Mouse (Mus musculus): ENCODE results near the gene Ppil4.

Ppil4 gene

DNA sequence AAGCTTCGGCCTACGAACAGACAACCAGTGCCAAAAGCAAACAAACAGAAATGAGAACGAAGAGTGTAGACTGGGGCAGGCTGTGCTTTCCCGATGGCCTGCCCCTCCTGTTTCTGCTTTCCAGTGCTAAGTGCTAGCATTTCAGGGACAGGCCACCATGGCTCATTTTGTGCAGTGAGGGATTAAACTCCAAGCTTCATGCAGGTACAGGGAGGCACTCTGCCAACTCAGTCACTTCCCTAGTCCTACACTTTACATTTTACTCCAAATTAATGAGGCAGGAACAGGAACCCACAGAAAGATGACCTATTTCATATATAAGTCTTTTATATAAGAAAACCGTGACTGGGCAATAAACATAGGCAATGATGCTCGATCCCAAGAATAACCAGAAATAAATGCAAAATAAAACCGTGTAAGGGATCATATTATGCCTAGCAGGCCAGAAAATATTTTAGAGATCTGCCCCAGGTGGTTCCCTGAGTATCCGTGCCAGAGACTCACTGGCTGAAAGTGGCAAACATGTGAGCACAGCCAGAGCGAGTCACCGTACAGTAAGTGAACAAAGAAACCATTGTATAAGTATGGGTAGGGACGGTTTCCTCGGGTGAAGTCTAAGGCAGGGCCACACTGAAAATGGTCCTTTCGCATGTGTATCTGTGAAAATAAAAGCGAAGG lies 68.7 kb downstream of the Ppil4 start:
- no peak for DNase-seq (ENCODE audit: low spot score)

DNA sequence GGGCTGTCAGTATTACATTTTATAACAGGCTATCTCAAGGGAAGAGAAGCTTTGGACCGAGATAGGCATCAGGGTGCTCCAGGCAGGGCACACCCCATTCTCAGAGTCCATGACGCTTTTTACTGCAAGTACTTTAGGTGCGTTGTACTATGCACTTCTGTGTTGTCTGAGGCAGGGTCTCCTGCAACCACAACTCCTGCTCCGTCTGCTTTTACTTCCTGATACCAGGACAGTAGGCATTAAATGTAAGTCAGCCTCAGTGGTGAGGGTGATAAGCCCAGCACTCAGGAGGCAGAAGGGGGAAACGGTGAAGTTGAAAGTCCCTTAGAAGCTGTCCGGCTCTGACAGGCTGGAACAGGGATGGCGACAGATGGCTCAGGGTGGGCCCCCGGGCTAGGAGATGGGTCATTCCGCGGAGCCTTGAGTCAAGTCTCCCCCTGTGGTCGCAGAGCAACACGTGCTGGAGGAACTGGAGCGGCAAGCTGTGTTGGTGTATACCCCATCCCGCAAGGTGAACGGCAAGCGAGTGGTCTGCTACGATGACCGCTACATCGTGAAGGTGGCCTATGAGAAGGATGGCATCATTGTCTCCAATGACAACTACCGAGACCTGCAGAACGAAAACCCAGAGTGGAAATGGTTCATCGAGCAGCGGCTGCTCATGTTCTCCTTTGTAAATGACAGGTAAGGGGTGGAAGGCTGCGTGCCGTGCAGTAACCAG lies 69.4 kb downstream of the Ppil4 start:
- no peak for DNase-seq (ENCODE audit: low spot score)

DNA sequence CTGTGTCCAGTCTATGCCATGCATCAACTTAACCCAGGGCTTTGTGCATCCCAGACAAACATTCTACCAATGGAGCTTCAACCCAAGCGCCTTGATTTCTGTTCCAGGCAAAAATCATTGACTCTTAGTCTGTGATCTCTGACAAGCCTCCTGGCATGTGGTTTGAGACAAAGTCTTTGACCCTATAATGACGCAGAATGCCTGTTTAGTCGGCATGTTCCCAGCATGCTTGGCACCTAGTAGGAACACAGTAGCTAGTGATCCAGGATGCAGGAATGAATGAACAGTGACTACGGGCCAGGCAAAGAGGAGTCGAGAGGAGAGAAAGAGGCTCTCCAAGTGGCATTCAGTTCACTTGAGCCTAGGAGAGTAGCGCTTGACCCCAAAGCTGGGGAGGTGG lies 70.7 kb downstream of the Ppil4 start:
- no peak for DNase-seq (ENCODE audit: low spot score)

DNA sequence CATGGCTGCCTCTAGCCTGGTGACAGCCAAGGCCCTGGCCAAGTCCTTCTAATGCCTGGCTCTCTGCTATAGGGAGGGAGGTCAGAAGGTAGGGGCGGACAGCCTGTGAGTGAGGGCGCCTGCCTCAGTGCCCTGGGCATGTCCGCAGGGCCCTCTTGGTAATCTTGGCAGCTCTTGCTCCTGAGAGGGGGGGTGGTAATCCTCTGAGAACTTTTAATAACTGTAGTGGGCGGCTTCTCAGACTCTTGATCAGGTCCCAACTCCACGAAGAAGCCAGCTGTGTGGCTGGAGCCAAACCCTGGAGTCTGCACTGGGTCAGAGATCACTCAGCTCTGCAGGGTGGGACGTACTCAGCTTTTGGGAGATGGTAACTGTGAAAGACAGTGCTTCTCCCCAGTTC lies 71.5 kb downstream of the Ppil4 start:
- DNase-seq (ENCODE audit: low spot score) = no peak

DNA sequence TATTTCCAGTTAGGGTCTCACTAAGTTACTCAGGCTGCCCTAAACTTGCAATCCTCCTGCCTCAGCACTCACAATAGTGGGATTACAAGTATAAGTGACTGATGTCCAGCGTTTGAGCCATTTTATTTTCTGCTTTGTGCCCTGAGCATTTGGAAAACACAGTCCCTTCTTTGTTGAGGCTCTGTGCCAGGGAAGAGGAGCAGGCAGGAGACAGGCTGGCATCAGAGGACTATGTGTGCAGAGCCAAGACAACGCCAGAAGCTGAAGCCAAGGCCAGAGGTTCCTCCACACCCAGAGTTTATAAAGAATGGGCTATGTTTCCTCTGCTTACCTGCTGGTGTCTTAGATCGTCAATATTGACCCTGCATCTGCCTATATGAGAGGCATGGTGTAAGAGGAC lies 72.1 kb downstream of the Ppil4 start:
- no peak for DNase-seq (ENCODE audit: low spot score)

DNA sequence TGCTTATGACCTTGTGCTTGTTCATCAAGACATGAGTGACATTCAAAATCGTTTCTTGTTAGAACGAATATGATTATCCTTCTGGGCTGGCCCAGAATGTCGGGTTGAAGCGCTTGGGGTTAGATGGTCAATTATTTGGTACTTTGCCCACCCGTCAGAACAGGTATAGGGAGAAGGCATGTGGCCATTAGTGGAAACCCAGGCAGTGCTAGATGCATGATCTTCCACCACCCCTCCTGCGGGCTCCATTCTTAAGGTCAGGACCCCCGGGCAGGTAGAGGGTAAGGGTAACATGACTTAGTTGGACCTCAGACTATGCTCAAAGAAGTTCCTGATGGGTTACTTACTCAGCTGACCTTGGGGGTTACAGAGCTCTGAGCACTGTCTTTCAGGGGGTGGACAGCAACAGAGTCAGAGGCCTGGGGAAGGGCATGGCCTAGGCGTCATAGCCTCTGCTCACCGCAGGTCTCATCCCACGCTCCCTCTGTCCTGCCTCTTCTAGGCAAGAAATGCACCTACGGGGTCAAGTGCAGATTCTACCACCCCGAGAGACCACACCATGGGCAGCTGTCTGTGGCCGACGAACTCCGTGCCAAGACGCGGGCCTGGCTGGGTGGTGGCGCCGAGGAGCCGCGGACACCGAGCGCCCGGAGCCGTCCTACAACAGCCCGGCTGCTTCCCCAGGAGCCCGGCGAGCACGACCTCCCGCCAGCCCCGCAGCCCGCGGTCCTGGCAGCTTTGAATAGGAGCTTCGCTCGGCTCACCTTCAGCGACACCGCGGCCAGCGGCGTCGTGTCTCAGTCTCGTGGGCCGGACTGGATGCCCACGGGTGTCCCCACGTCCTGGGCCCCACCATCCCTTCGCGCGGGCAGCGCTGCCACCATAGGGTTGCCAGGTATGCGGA lies 74.3 kb downstream of the Ppil4 start:
- no peak for DNase-seq (ENCODE audit: low spot score)

DNA sequence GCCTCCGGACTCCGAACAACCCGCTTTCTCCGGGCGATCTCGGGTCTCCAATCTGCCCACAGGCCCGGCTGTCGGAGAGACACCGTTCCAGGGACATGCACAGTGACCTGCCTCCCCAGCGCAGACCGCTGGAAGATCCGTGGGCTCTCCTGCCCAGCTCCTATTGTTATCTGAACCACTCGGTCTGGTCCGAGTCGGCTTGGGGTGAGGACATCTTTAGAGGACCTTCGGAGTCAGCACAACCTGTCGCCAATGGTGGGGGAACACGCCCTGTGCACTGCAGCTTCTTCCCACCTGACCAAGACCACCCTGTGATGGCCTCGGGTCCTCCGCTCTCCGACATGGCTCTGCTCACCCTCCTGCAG lies 75.0 kb downstream of the Ppil4 start:
- no peak for DNase-seq (ENCODE audit: low spot score)

DNA sequence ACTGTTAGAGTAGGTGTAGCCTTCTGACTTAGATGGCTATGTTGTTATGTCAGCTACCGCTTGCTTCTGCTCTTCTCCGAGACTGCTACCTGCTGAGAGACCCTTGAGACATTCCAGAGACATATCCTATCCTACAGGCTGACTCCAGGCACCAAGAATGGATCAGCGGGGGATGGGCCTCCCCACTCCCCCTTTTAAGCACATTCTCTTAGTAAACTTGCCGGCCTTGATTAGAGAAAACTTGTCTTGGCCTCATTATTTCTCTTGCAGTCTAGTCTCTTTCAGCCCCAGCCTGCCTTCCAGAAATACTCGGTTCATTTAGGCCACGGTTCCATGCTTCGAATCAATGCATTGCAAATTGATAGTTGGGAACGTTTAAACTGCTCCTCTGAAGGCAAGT lies 77.1 kb downstream of the Ppil4 start:
- DNase-seq (ENCODE audit: low spot score) = no peak

DNA sequence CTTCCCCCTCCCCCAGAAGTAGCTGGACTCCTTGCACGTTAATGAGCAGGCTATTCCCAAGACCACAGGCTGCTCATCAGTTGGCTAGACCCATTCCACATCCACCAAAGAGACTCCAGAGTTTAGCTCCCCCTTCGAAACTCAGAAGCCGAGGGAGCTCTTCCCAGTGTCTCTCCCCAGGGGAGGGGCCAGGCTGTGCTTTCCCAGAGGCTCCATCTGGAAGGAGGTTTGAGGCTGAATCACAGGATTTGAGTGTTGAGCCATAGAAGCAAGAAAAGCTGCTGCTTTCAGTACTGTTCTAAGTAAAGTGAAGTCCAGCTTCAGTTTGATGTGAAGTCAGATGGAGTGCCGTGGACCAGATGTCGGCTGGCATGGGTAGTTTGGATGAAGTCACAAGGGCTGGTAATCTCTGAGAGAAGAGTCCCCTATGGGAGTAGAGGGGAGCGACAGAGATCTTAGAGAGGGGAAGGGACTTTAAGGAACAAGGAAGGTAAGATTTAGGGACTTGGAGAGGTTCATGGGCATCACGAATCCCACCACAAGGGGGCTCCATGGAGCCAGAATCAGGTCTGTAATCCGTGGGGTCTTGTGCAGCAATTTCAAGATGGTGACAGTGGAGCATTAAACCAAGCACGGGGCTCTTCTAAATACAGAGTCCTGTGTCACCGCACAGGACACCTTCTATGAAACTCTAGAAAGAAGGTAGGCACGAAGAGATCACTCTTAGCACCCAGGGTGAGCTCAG lies 78.1 kb downstream of the Ppil4 start:
- peak; percentile 27 for DNase-seq (ENCODE audit: low spot score)

DNA sequence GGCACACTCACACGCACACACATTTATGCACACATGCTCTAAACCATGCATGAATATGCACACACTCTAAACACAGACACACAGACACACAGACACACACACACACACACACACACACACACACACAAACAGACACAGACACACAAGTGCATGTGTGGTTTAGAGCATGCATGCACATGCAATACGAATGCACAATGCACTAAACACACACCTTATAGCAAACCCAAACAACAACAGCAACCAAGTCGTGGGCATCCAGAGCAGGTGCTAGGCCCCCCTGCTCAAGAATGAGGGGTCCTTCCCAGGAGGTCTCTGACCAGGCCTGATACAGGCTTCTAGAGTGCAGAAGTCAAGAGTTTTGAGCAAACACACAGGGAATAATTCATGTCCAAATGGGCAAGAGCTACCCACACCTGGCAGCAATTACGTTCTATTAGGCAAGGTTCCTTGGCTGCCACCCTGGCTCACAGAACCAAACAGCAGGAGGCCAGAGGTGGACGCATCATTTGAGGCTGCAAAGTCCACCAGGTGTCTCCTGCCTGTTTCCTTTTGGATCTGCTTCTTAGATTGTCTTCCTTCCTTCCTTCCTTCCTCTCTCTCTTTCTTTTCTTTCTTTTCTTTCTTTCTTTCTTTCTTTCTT lies 78.8 kb downstream of the Ppil4 start:
- no peak for DNase-seq (ENCODE audit: low spot score)
